Mouse (Mus musculus) myocyte (in vitro differentiated cells): Measurements from ENCODE around the gene Gm28053.

ENCODE experiments used
- CEBPB ChIP-seq: IDR thresholded peaks from 2 replicates; pipeline ENCODE4 v1.6.1; 2011; ENCODE audit warnings: mild to moderate bottlenecking, moderate library complexity; ENCODE audit not compliant: poor library complexity, insufficient read depth, severe bottlenecking
- E2F4 ChIP-seq: IDR thresholded peaks from one replicate; pipeline ENCODE4 v1.6.1; 2011; ENCODE audit warnings: mild to moderate bottlenecking, control low read depth, moderate library complexity; ENCODE audit not compliant: insufficient read depth
- MAX ChIP-seq: IDR thresholded peaks from one replicate; pipeline ENCODE4 v1.6.1; 2011; ENCODE audit warnings: low read depth, mild to moderate bottlenecking, control low read depth
- MYOD1 ChIP-seq, 3 experiments: IDR thresholded peaks; one replicate each; pipeline ENCODE4 v1.6.1; 2011; ENCODE audit warnings: control low read depth in 2 of 3, low read depth in 2 of 3, mild to moderate bottlenecking in 2 of 3, moderate library complexity in 1 of 3; ENCODE audit not compliant: insufficient read length in 2 of 3, control insufficient read depth in 1 of 3
- POLR2A ChIP-seq: IDR thresholded peaks from one replicate; pipeline ENCODE4 v1.6.1; 2011; ENCODE audit warnings: low read depth, mild to moderate bottlenecking, control low read depth, moderate library complexity; ENCODE audit not compliant: insufficient read length
- POLR2AphosphoS2 ChIP-seq: IDR thresholded peaks from one replicate; pipeline ENCODE4 v1.6.1; 2011; ENCODE audit warnings: low read depth, control low read depth; ENCODE audit not compliant: insufficient read length
- TCF12 ChIP-seq: IDR thresholded peaks from one replicate; pipeline ENCODE4 v1.6.1; 2011; ENCODE audit warnings: mild to moderate bottlenecking, control low read depth; ENCODE audit not compliant: poor library complexity, insufficient read depth, severe bottlenecking
- TCF3 ChIP-seq: IDR thresholded peaks from one replicate; pipeline ENCODE4 v1.6.1; 2011; ENCODE audit warnings: low read depth, control low read depth; ENCODE audit not compliant: insufficient read length
- USF1 ChIP-seq: IDR thresholded peaks from one replicate; pipeline ENCODE4 v1.6.1; 2011; ENCODE audit warnings: low read depth, mild to moderate bottlenecking, control low read depth, moderate library complexity

- no peak for TF ChIP-seq POLR2AphosphoS2
- no peak for TF ChIP-seq POLR2A
- TF ChIP-seq MAX, result no peak
- TF ChIP-seq MYOD1 (IDR thresholded peaks at IDR 0.05; ENCODE audit: control insufficient read depth in 1 of 3, insufficient read length in 2 of 3, low read depth in 2 of 3), result no peak
- no peak for TF ChIP-seq CEBPB
- TF ChIP-seq E2F4, result no peak
- TF ChIP-seq USF1, result no peak
- TF ChIP-seq TCF12, result no peak
- TF ChIP-seq TCF3, result no peak
Observed at GRCm38 (mm10) chr6:48745490-48745889, 27.1 kb downstream of the Gm28053 start.
